Mouse (Mus musculus): ENCODE results near the gene Tcaim.

Gene Tcaim

GRCm38 (mm10) chr9:122836790-122837189 is 31.5 kb downstream of the Tcaim start:
- no peak for TF ChIP-seq GATA4 (IDR thresholded peaks at IDR 0.05; ENCODE audit: insufficient replicate concordance, low read length)

- TF ChIP-seq GATA4 (IDR thresholded peaks at IDR 0.05; ENCODE audit: insufficient replicate concordance, low read length): no peak
These were observed 31.9 kb downstream of the Tcaim start for GRCm38 (mm10) chr9:122837216-122837615.

- TF ChIP-seq GATA4 (IDR thresholded peaks at IDR 0.05; ENCODE audit: insufficient replicate concordance, low read length): no peak
These were observed 32.3 kb downstream of the Tcaim start for GRCm38 (mm10) chr9:122837680-122838079.

GRCm38 (mm10) chr9:122843760-122844159 is 38.4 kb downstream of the Tcaim start, which contains the start of gene Gm35549:
TSS of gene Gm35549 (minus strand) at chr9:122844035.
- TF ChIP-seq GATA4 (IDR thresholded peaks at IDR 0.05; ENCODE audit: insufficient replicate concordance, low read length): no peak

- TF ChIP-seq GATA4 (IDR thresholded peaks at IDR 0.05; ENCODE audit: insufficient replicate concordance, low read length): peak; percentile 98
These were observed 40.3 kb downstream of the Tcaim start for GRCm38 (mm10) chr9:122845621-122846020.

GRCm38 (mm10) chr9:122846156-122846555 is 40.8 kb downstream of the Tcaim start:
- no peak for TF ChIP-seq GATA4 (IDR thresholded peaks at IDR 0.05; ENCODE audit: insufficient replicate concordance, low read length)

- TF ChIP-seq GATA4 (IDR thresholded peaks at IDR 0.05; ENCODE audit: insufficient replicate concordance, low read length): no peak
These were observed 49.2 kb downstream of the Tcaim start for GRCm38 (mm10) chr9:122854526-122854925.

- TF ChIP-seq GATA4 (IDR thresholded peaks at IDR 0.05; ENCODE audit: insufficient replicate concordance, low read length): peak; percentile 63; the same call in 1 of the 2 replicates
These were observed 50.3 kb downstream of the Tcaim start for GRCm38 (mm10) chr9:122855617-122856016.

- no peak for TF ChIP-seq GATA4 (IDR thresholded peaks at IDR 0.05; ENCODE audit: insufficient replicate concordance, low read length)
These were observed 51.4 kb downstream of the Tcaim start for GRCm38 (mm10) chr9:122856716-122857115.

GRCm38 (mm10) chr9:122860752-122861151 is 55.4 kb downstream of the Tcaim start:
- no peak for TF ChIP-seq GATA4 (IDR thresholded peaks at IDR 0.05; ENCODE audit: insufficient replicate concordance, low read length)

- peak; percentile 75; the same call in 1 of the 2 replicates for TF ChIP-seq GATA4 (IDR thresholded peaks at IDR 0.05; ENCODE audit: insufficient replicate concordance, low read length)
These were observed 58.4 kb downstream of the Tcaim start for GRCm38 (mm10) chr9:122863731-122864130.

- no peak for TF ChIP-seq GATA4 (IDR thresholded peaks at IDR 0.05; ENCODE audit: insufficient replicate concordance, low read length)
These were observed 59.5 kb downstream of the Tcaim start for GRCm38 (mm10) chr9:122864848-122865247.

GRCm38 (mm10) chr9:122865697-122866166 is 60.4 kb downstream of the Tcaim start, which contains the start of gene Zfp445:
TSS of gene Zfp445 (minus strand) at chr9:122866006.
- TF ChIP-seq GATA4 (IDR thresholded peaks at IDR 0.05; ENCODE audit: insufficient replicate concordance, low read length): no peak; the same call in 1 of the 2 replicates

GRCm38 (mm10) chr9:122866192-122866591 is 60.9 kb downstream of the Tcaim start:
- TF ChIP-seq GATA4 (IDR thresholded peaks at IDR 0.05; ENCODE audit: insufficient replicate concordance, low read length): no peak

- TF ChIP-seq GATA4 (IDR thresholded peaks at IDR 0.05; ENCODE audit: insufficient replicate concordance, low read length): no peak
These were observed 67.3 kb downstream of the Tcaim start for GRCm38 (mm10) chr9:122872595-122872994.

- no peak for TF ChIP-seq GATA4 (IDR thresholded peaks at IDR 0.05; ENCODE audit: insufficient replicate concordance, low read length)
These were observed 69.3 kb downstream of the Tcaim start for GRCm38 (mm10) chr9:122874653-122875052.

GRCm38 (mm10) chr9:122875145-122875544 is 69.8 kb downstream of the Tcaim start:
- TF ChIP-seq GATA4 (IDR thresholded peaks at IDR 0.05; ENCODE audit: insufficient replicate concordance, low read length): no peak
